Mouse (Mus musculus): Measurements from ENCODE around the gene Map3k19. TPM values are rescaled to one million over a fixed set of nuclear protein-coding genes. Genes with fewer than 3 reads are reported as not detected.
A peak's percentile ranks its signal among the peaks of the same experiment; 100 is the strongest.

Gene Map3k19
- polyA plus RNA-seq, 1 experiment from 2014 or later = 0.83 TPM

- WGBS = 86% methylated on average over 9 of the region's 9 CpGs
- H3K4me1 ChIP-seq (replicated peaks; ENCODE audit: control insufficient read depth, insufficient read depth, low read length) = no peaks in the 10 kb centered on the region
- H3K9me3 ChIP-seq (ENCODE audit: control insufficient read depth, low read length) = no peaks in the 10 kb centered on the region
- no peak overlapping the region for H3K4me2 ChIP-seq (replicated peaks)
- H3K27ac ChIP-seq = no peak overlapping the region
- no peaks in the 10 kb centered on the region for H3K36me3 ChIP-seq (replicated peaks; ENCODE audit: control insufficient read depth, insufficient read depth)
- DNase-seq (ENCODE audit: low spot score) (no peak), ATAC-seq (ENCODE audit: low FRiP score) (no peak)
- H3K9ac ChIP-seq = no peak overlapping the region
- no peaks in the 10 kb centered on the region for H3K27me3 ChIP-seq (ENCODE audit: control insufficient read depth, insufficient read depth, low read length)
- no peak overlapping the region for H3K4me3 ChIP-seq (replicated peaks; ENCODE audit: low read length)
Measured at GRCm38 (mm10) chr1:127858945-127859648, 4.3 kb upstream of the Map3k19 start.

GRCm38 (mm10) chr1:127850075-127850610 lies 4.7 kb downstream of the Map3k19 start:
- WGBS = 85% methylated on average over 7 of the region's 7 CpGs

GRCm38 (mm10) chr1:127845472-127845871 lies 9.4 kb downstream of the Map3k19 start:
- Histone ChIP-seq H3K4me2 (replicated peaks) (no peak overlapping the region), H3K36me3 (replicated peaks; ENCODE audit: control insufficient read depth, insufficient read depth) (no peaks in the 10 kb centered on the region), H3K4me3 (replicated peaks; ENCODE audit: low read length) (no peak overlapping the region), H3K9me3 (ENCODE audit: control insufficient read depth, low read length) (no peaks in the 10 kb centered on the region), H3K9ac (no peak overlapping the region), H3K27me3 (ENCODE audit: control insufficient read depth, insufficient read depth, low read length) (no peaks in the 10 kb centered on the region), H3K27ac (no peak overlapping the region), H3K4me1 (replicated peaks; ENCODE audit: control insufficient read depth, insufficient read depth, low read length) (no peaks in the 10 kb centered on the region)
- ATAC-seq (ENCODE audit: low FRiP score) (no peak), DNase-seq (ENCODE audit: low spot score) (no peak)
- WGBS = 82% methylated on average over 5 of the region's 5 CpGs

More at GRCm38 (mm10) chr1:127850075-127850610, 4.7 kb downstream of the Map3k19 start:
- DNase-seq (ENCODE audit: low spot score) = no peak
- Histone ChIP-seq H3K36me3 (replicated peaks; ENCODE audit: control insufficient read depth, insufficient read depth) (no peaks in the 10 kb centered on the region), H3K4me3 (replicated peaks; ENCODE audit: low read length) (no peak overlapping the region), H3K4me2 (replicated peaks) (no peak overlapping the region), H3K4me1 (replicated peaks; ENCODE audit: control insufficient read depth, insufficient read depth, low read length) (no peaks in the 10 kb centered on the region), H3K9me3 (ENCODE audit: control insufficient read depth, low read length) (peaks cover 13% of the 10 kb centered on the region), H3K27me3 (ENCODE audit: control insufficient read depth, insufficient read depth, low read length) (no peaks in the 10 kb centered on the region), H3K9ac (no peak overlapping the region), H3K27ac (no peak overlapping the region)
- ATAC-seq (ENCODE audit: low FRiP score) = no peak

GRCm38 (mm10) chr1:127838602-127839001 lies 16.2 kb downstream of the Map3k19 start:
- Histone ChIP-seq H3K27me3 (ENCODE audit: control insufficient read depth, insufficient read depth, low read length) (no peaks in the 10 kb centered on the region), H3K4me2 (replicated peaks) (no peak overlapping the region), H3K9me3 (ENCODE audit: control insufficient read depth, low read length) (no peaks in the 10 kb centered on the region), H3K4me1 (replicated peaks; ENCODE audit: control insufficient read depth, insufficient read depth, low read length) (no peaks in the 10 kb centered on the region), H3K27ac (no peak overlapping the region), H3K9ac (no peak overlapping the region), H3K4me3 (replicated peaks; ENCODE audit: low read length) (no peak overlapping the region), H3K36me3 (replicated peaks; ENCODE audit: control insufficient read depth, insufficient read depth) (no peaks in the 10 kb centered on the region)
- WGBS = 84% methylated on average over 1 of the region's 1 CpGs
- no peak for ATAC-seq (ENCODE audit: low FRiP score)
- DNase-seq (ENCODE audit: low spot score) = no peak

GRCm38 (mm10) chr1:127836619-127837018 lies 18.2 kb downstream of the Map3k19 start:
- no peaks in the 10 kb centered on the region for H3K4me1 ChIP-seq (replicated peaks; ENCODE audit: control insufficient read depth, insufficient read depth, low read length)
- ATAC-seq (ENCODE audit: low FRiP score) (no peak), DNase-seq (ENCODE audit: low spot score) (no peak)
- H3K27ac ChIP-seq = no peak overlapping the region
- no peak overlapping the region for H3K4me2 ChIP-seq (replicated peaks)
- H3K27me3 ChIP-seq (ENCODE audit: control insufficient read depth, insufficient read depth, low read length) = no peaks in the 10 kb centered on the region
- H3K9me3 ChIP-seq (ENCODE audit: control insufficient read depth, low read length) = no peaks in the 10 kb centered on the region
- 75% methylated on average over 4 of the region's 4 CpGs for WGBS
- no peaks in the 10 kb centered on the region for H3K36me3 ChIP-seq (replicated peaks; ENCODE audit: control insufficient read depth, insufficient read depth)
- no peak overlapping the region for H3K4me3 ChIP-seq (replicated peaks; ENCODE audit: low read length)
- no peak overlapping the region for H3K9ac ChIP-seq

- H3K36me3 ChIP-seq (replicated peaks; ENCODE audit: control insufficient read depth, insufficient read depth) = no peaks in the 10 kb centered on the region
- no peak overlapping the region for H3K9ac ChIP-seq
- H3K4me3 ChIP-seq (replicated peaks; ENCODE audit: low read length) = no peak overlapping the region
- DNase-seq (ENCODE audit: low spot score) (no peak), ATAC-seq (ENCODE audit: low FRiP score) (no peak)
- no peaks in the 10 kb centered on the region for H3K4me1 ChIP-seq (replicated peaks; ENCODE audit: control insufficient read depth, insufficient read depth, low read length)
- H3K27ac ChIP-seq = no peak overlapping the region
- H3K9me3 ChIP-seq (ENCODE audit: control insufficient read depth, low read length) = no peaks in the 10 kb centered on the region
- WGBS = 83% methylated on average over 4 of the region's 4 CpGs
- no peak overlapping the region for H3K4me2 ChIP-seq (replicated peaks)
- no peaks in the 10 kb centered on the region for H3K27me3 ChIP-seq (ENCODE audit: control insufficient read depth, insufficient read depth, low read length)
Measured at GRCm38 (mm10) chr1:127834202-127834601, 20.6 kb downstream of the Map3k19 start.

GRCm38 (mm10) chr1:127833714-127834113 lies 21.1 kb downstream of the Map3k19 start:
- Histone ChIP-seq H3K27me3 (ENCODE audit: control insufficient read depth, insufficient read depth, low read length) (no peaks in the 10 kb centered on the region), H3K4me1 (replicated peaks; ENCODE audit: control insufficient read depth, insufficient read depth, low read length) (no peaks in the 10 kb centered on the region)
- 64% methylated on average over 2 of the region's 2 CpGs for WGBS

GRCm38 (mm10) chr1:127830215-127830921 lies 24.5 kb downstream of the Map3k19 start:
- no peak overlapping the region for H3K9ac ChIP-seq
- no peak overlapping the region for H3K27ac ChIP-seq
- no peak overlapping the region for H3K4me2 ChIP-seq (replicated peaks)
- no peaks in the 10 kb centered on the region for H3K27me3 ChIP-seq (ENCODE audit: control insufficient read depth, insufficient read depth, low read length)
- ATAC-seq (ENCODE audit: low FRiP score) (no peak), DNase-seq (ENCODE audit: low spot score) (no peak)
- no peak overlapping the region for H3K4me3 ChIP-seq (replicated peaks; ENCODE audit: low read length)
- no peaks in the 10 kb centered on the region for H3K36me3 ChIP-seq (replicated peaks; ENCODE audit: control insufficient read depth, insufficient read depth)
- H3K4me1 ChIP-seq (replicated peaks; ENCODE audit: control insufficient read depth, insufficient read depth, low read length) = no peaks in the 10 kb centered on the region
- 90% methylated on average over 13 of the region's 13 CpGs for WGBS
- no peaks in the 10 kb centered on the region for H3K9me3 ChIP-seq (ENCODE audit: control insufficient read depth, low read length)

More at GRCm38 (mm10) chr1:127833714-127834113, 21.1 kb downstream of the Map3k19 start:
- ATAC-seq (ENCODE audit: low FRiP score) (no peak), DNase-seq (ENCODE audit: low spot score) (no peak)
- Histone ChIP-seq H3K27ac (no peak overlapping the region), H3K9ac (no peak overlapping the region), H3K36me3 (replicated peaks; ENCODE audit: control insufficient read depth, insufficient read depth) (no peaks in the 10 kb centered on the region), H3K4me3 (replicated peaks; ENCODE audit: low read length) (no peak overlapping the region), H3K9me3 (ENCODE audit: control insufficient read depth, low read length) (no peaks in the 10 kb centered on the region), H3K4me2 (replicated peaks) (no peak overlapping the region)

- ATAC-seq (ENCODE audit: low FRiP score) = no peak
- DNase-seq (ENCODE audit: low spot score) = peak; percentile 85
- Histone ChIP-seq H3K36me3 (replicated peaks; ENCODE audit: control insufficient read depth, insufficient read depth) (no peaks in the 10 kb centered on the region), H3K27me3 (ENCODE audit: control insufficient read depth, insufficient read depth, low read length) (no peaks in the 10 kb centered on the region), H3K9ac (no peak overlapping the region), H3K4me2 (replicated peaks) (no peak overlapping the region), H3K9me3 (ENCODE audit: control insufficient read depth, low read length) (no peaks in the 10 kb centered on the region), H3K27ac (no peak overlapping the region), H3K4me3 (replicated peaks; ENCODE audit: low read length) (no peak overlapping the region), H3K4me1 (replicated peaks; ENCODE audit: control insufficient read depth, insufficient read depth, low read length) (no peaks in the 10 kb centered on the region)
- 28% methylated on average over 2 of the region's 2 CpGs for WGBS
Measured at GRCm38 (mm10) chr1:127827325-127827724, 27.5 kb downstream of the Map3k19 start.
